Mouse (Mus musculus) liver, embryonic 14.5 days (tissue): ENCODE measurements around the gene Usp54. TPM values are rescaled to one million over a fixed set of nuclear protein-coding genes. Genes with fewer than 3 reads are reported as not detected.

Source experiments
- ATAC-seq: fragments of 200-750 bp; cut with Nextera tagmentation; 2 replicates; pipeline ENCODE4 v1.8.0; 2017; ENCODE audit warnings: moderate number of reproducible peaks, mild to moderate bottlenecking, moderate library complexity; ENCODE audit not compliant: insufficient read depth
- DNase-seq, 3 experiments: peaks; one replicate each; pipeline ENCODE4 v3.0.0-alpha.2; 2012 to 2013; ENCODE audit warnings: low read depth in 3 of 3, low spot score in 3 of 3
- H3K27ac ChIP-seq: fragments of 300-500 bp; sonication (generic); 2 replicates; pipeline ENCODE4 v1.5.1; 2014; ENCODE audit warnings: moderate library complexity, mild to moderate bottlenecking, control low read depth, inconsistent platforms
- H3K27me3 ChIP-seq: fragments of 300-500 bp; sonication (generic); 2 replicates; pipeline ENCODE4 v1.6.1; 2014; ENCODE audit warnings: mild to moderate bottlenecking, low read length, moderate library complexity; ENCODE audit not compliant: control insufficient read depth, insufficient read depth
- H3K36me3 ChIP-seq: fragments of 300-500 bp; sonication (generic); replicated peaks from 2 replicates; pipeline ENCODE4 v1.6.1; 2014; ENCODE audit warnings: low read depth; ENCODE audit not compliant: control insufficient read depth, insufficient read depth
- H3K4me1 ChIP-seq, 2 experiments: fragments of 200-500 bp in 1 of 2; fragments of 300-500 bp in 1 of 2; sonication (generic) in 1 of 2; replicated peaks; 2 replicates each; pipeline ENCODE4 v1.6.1; 2012 to 2014; ENCODE audit warnings: antibody characterized with exemption in 1 of 2, inconsistent platforms in 1 of 2, low read length in 1 of 2; ENCODE audit not compliant: control insufficient read depth in 2 of 2, insufficient read depth in 2 of 2
- H3K4me2 ChIP-seq: fragments of 300-500 bp; sonication (generic); 2 replicates; pipeline ENCODE4 v1.6.1; 2014; ENCODE audit warnings: low read depth, mild to moderate bottlenecking, control low read depth, moderate library complexity
- H3K4me3 ChIP-seq, 2 experiments: fragments of 200-500 bp in 1 of 2; fragments of 300-500 bp in 1 of 2; sonication (generic) in 1 of 2; 2 replicates each; pipeline ENCODE4 v1.5.1; 2012 to 2014; ENCODE audit warnings: low read depth in 2 of 2, low read length in 2 of 2, mild to moderate bottlenecking in 2 of 2, control low read depth in 1 of 2, inconsistent platforms in 1 of 2, moderate library complexity in 1 of 2; ENCODE audit not compliant: insufficient read depth in 1 of 2
- H3K9ac ChIP-seq: fragments of 300-500 bp; sonication (generic); replicated peaks from 2 replicates; pipeline ENCODE4 v1.6.1; 2014; ENCODE audit warnings: mild to moderate bottlenecking, control low read depth, moderate library complexity
- H3K9me3 ChIP-seq: fragments of 300-500 bp; sonication (generic); 2 replicates; pipeline ENCODE4 v1.6.1; 2016; ENCODE audit warnings: low read length, mixed read lengths; ENCODE audit not compliant: control insufficient read depth
- CTCF ChIP-seq: IDR thresholded peaks from 2 replicates; pipeline ENCODE4 v1.5.1; 2016; ENCODE audit warnings: antibody characterized with exemption, low read depth, control low read depth
- EP300 ChIP-seq: IDR thresholded peaks from 2 replicates; pipeline ENCODE4 v1.6.1; 2016; ENCODE audit warnings: antibody characterized with exemption, low read depth
- WGBS: fragments of 180-500 bp; shearing (Covaris S2); extraction: QIAGEN DNeasy Blood & Tissue Kit; methylation state at CpG from one replicate; pipeline ENCODE4 v1.1.7; 2014; ENCODE audit not compliant: insufficient replicate concordance; 5-methylcytosine and 5-hydroxymethylcytosine counted together
- polyA plus RNA-seq, 2 experiments: library from polyadenylated mRNA; depleted of rRNA in 1 of 2; stranded (reverse) in 1 of 2; unstranded in 1 of 2; fragments of >200 nt; fragmentation: Nextera tagmentation in 1 of 2; extraction: Ambion mirVana in 1 of 2; gene quantifications; 2 replicates each; pipeline versions ENCODE4 v1.2.1 to v1.2.3; 2012 to 2014

Usp54 gene
- polyA plus RNA-seq, 2 experiments: 1.2 to 1.3 TPM

DNA sequence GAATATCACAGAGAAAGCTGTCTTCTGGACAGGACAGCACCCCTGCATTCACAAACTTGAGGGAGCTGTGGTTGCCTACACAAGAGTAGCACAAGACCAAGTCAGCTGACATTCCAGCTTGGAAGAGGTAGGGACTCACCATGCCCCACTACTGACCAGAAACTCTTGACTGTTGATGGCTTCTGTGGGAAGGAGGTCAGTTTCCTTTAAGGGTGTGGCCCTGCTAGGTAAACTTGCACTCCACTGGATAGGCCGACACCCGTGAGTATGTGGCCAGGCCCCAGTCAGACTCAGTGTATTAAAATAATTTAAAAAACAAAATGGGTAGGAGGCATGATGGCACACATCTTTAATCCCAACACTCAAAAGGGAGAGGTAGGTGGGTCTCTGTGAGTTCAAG lies 5.3 kb downstream of the Usp54 start:
- no peak for ATAC-seq
- WGBS: 38% methylated on average over 2 of the region's 2 CpGs
- no peaks in the 10 kb centered on the region for H3K9me3 ChIP-seq

DNA sequence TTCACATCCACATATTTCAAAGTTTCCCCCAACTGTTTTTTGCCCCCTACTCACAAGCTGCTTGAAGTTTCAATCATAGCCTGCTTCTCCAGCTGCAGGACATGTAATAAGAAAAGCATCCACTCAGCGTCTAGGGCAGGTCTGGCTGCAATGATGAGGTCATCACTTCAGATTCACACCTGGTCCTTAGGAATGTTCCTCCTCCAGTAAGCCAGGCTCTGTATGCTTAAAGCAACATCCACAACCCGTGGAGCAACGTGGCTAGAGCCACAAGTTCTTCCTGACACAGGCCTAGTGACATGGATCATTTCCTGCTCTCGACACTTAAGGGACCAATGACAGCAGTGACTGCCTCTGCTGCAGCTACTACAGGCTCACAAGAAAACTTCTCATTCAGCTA lies 9.6 kb downstream of the Usp54 start:
- 48% methylated on average over 4 of the region's 4 CpGs for WGBS
- ATAC-seq (no peak), DNase-seq (no peak)
- Histone ChIP-seq H3K4me2 (no peak overlapping the region), H3K27ac (no peak overlapping the region), H3K4me3 (no peak overlapping the region), H3K9me3 (no peaks in the 10 kb centered on the region), H3K4me1 (0 out of 4 replicates have a peak, but pooled peaks cover 0 to 5% of the 10 kb centered on the region in 2 experiments), H3K27me3 (no peaks in the 10 kb centered on the region), H3K36me3 (no peaks in the 10 kb centered on the region), H3K9ac (no peak overlapping the region)
- no peak for TF ChIP-seq EP300
- TF ChIP-seq CTCF: no peak

More for the DNA sequence above, 5.3 kb downstream of the Usp54 start:
- H3K9ac ChIP-seq: no peak overlapping the region
- DNase-seq: no peak
- H3K27ac ChIP-seq: no peak overlapping the region
- H3K36me3 ChIP-seq: no peaks in the 10 kb centered on the region
- H3K27me3 ChIP-seq: no peaks in the 10 kb centered on the region
- H3K4me3 ChIP-seq: no peak overlapping the region
- TF ChIP-seq EP300 (no peak), CTCF (no peak)
- peaks cover 10 to 12% of the 10 kb centered on the region in 2 experiments for H3K4me1 ChIP-seq
- no peak overlapping the region for H3K4me2 ChIP-seq

DNA sequence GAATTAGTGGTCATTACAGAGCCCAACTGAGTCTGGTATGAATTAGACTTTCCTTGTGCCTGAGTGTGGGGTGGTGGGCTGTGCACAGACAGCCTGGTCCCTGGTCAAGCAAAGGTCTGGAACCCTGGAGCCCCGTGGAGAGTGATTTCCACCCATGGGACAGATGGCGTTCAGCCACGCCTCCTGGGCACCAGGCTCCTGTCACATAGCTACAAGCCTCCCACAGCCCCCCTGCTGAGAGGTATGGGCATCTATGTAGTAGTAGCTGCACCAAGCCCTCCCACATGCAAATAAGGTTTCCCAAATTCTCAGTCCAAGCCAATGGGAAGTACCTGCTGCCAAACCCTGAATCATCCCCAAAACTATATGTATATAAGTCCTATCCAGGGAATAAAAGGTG lies 13.9 kb downstream of the Usp54 start:
- TF ChIP-seq EP300 (no peak), CTCF (no peak)
- H3K27me3 ChIP-seq: no peaks in the 10 kb centered on the region
- no peaks in the 10 kb centered on the region for H3K36me3 ChIP-seq
- H3K4me2 ChIP-seq: no peak overlapping the region
- no peak for ATAC-seq
- H3K27ac ChIP-seq: no peak overlapping the region
- H3K9me3 ChIP-seq: no peaks in the 10 kb centered on the region
- H3K9ac ChIP-seq: no peak overlapping the region
- 61% methylated on average over 3 of the region's 3 CpGs for WGBS
- peaks cover 3 to 4% of the 10 kb centered on the region in 2 experiments; a peak in 2 of 4 replicates for H3K4me1 ChIP-seq
- no peak for DNase-seq
- no peak overlapping the region for H3K4me3 ChIP-seq

DNA sequence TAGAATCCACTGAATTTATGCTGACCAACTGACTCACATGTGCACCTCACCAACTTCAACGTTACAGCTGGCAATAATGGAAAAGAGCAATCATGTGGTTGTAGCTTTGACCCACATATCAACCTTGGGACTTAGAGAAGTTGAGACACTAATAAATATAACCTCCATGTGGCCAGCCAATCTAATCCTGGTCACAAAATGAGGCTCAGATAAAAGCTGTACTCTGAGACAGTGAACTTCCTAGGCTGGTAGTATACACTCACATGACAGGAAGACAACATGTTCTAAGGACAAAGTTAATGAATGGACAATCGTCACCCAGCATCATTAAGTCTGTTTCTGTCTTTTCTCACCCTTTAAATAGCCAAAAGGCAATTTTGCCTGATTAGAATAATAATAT lies 14.4 kb downstream of the Usp54 start:
- ATAC-seq (no peak), DNase-seq (no peak)
- Histone ChIP-seq H3K9me3 (no peaks in the 10 kb centered on the region), H3K27ac (no peak overlapping the region), H3K27me3 (no peaks in the 10 kb centered on the region), H3K4me1 (peaks cover 3 to 4% of the 10 kb centered on the region in 2 experiments; a peak in 2 of 4 replicates), H3K4me2 (no peak overlapping the region), H3K4me3 (no peak overlapping the region), H3K36me3 (no peaks in the 10 kb centered on the region), H3K9ac (no peak overlapping the region)
- TF ChIP-seq EP300: no peak
- no peak for TF ChIP-seq CTCF
- WGBS: 73% methylated on average over 2 of the region's 2 CpGs

DNA sequence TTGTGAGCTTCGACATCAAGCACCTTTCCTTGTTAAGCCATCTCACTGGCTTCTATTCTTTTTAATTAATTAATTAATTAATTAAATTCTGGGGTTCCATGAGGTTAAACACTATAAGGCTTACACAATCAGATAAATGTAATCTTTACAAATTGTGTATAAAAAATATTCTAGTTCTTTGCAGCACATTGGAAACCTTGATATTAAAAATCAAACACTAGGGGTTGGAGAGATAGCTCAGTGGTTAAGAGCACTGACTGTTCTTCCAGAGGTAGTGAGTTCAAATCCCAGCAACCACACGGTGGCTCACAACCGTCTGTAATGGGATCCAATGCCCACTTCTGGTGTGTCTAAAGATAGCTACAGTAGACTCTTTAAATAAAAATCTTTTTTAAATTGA lies 18.0 kb downstream of the Usp54 start:
- H3K9ac ChIP-seq: no peak overlapping the region
- no peaks in the 10 kb centered on the region for H3K27me3 ChIP-seq
- no peak overlapping the region for H3K4me2 ChIP-seq
- no peak for DNase-seq
- no peak overlapping the region for H3K4me3 ChIP-seq
- no peak for ATAC-seq
- no peak overlapping the region for H3K27ac ChIP-seq
- peaks cover 3 to 9% of the 10 kb centered on the region in 2 experiments for H3K4me1 ChIP-seq
- H3K9me3 ChIP-seq: no peaks in the 10 kb centered on the region
- no peak for TF ChIP-seq CTCF
- TF ChIP-seq EP300: no peak
- no peaks in the 10 kb centered on the region for H3K36me3 ChIP-seq
- WGBS: 72% methylated on average over 3 of the region's 3 CpGs
